2 mouse cellular contexts compared by ENCODE assay signal in genomic region chr11:17008498-17008941, GRCm38 (mm10).
TF ChIP-seq lines count a peak whose summit lies in the region.

No protein-coding gene starts in this region.

TF ChIP-seq in CH12.LX, 34 proteins besides CTCF, POLR2A, EP300 and RAD21 (continued from another document):
- TF ChIP-seq RCOR1 (conservative IDR thresholded peaks at IDR 0.05; ENCODE audit: low read depth, low read length) (peak; percentile 96), SIN3A (IDR thresholded peaks at IDR 0.05; ENCODE audit: low read length) (peak; percentile 99), MXI1 (IDR thresholded peaks at IDR 0.05; ENCODE audit: low read depth, low read length) (peak; percentile 79), ZC3H11A (IDR thresholded peaks at IDR 0.05; ENCODE audit: low read depth, low read length) (no peak; the same call in 1 of the 2 replicates), ZNF384 (IDR thresholded peaks at IDR 0.05; ENCODE audit: low read depth, low read length) (peak; percentile 97), ZKSCAN1 (IDR thresholded peaks at IDR 0.05; ENCODE audit: borderline replicate concordance, low read depth, low read length) (no peak; the same call in 1 of the 2 replicates), MAFK (IDR thresholded peaks at IDR 0.05; ENCODE audit: insufficient replicate concordance, low read length) (peak; percentile 84), IRF4 (IDR thresholded peaks at IDR 0.05; ENCODE audit: low read depth, low read length) (peak; percentile 98), ELF1 (IDR thresholded peaks at IDR 0.05; ENCODE audit: low read depth, low read length) (peak; percentile 48; the same call in 1 of the 2 replicates), ETS1 (conservative IDR thresholded peaks at IDR 0.05; ENCODE audit: low read depth, low read length) (peak; percentile 99), USF1 (IDR thresholded peaks at IDR 0.05; ENCODE audit: low read depth, low read length) (no peak), MYC (IDR thresholded peaks at IDR 0.05; ENCODE audit: low read depth, low read length) (peak; percentile 97), USF2 (conservative IDR thresholded peaks at IDR 0.05; ENCODE audit: low read depth, low read length) (no peak), ZMIZ1 (IDR thresholded peaks at IDR 0.05; ENCODE audit: low read depth, low read length) (peak; percentile 98), BHLHE40 (IDR thresholded peaks at IDR 0.05; ENCODE audit: low read depth, low read length) (peak; percentile 89), KAT2A (IDR thresholded peaks at IDR 0.05; ENCODE audit: insufficient replicate concordance, low read length) (0 out of 2 replicates have a peak, but pooled peaks have one; percentile 32), SMC3 (IDR thresholded peaks at IDR 0.05; ENCODE audit: low read depth, low read length) (peak; percentile 16; the same call in 1 of the 2 replicates), PAX5 (IDR thresholded peaks at IDR 0.05; ENCODE audit: low read length) (no peak), MEF2A (IDR thresholded peaks at IDR 0.05; ENCODE audit: borderline replicate concordance, low read depth, low read length) (peak; percentile 95), MAX (IDR thresholded peaks at IDR 0.05; ENCODE audit: low read length) (peak; percentile 87), CHD2 (IDR thresholded peaks at IDR 0.05; ENCODE audit: low read length) (peak; percentile 83), E2F4 (IDR thresholded peaks at IDR 0.05; ENCODE audit: insufficient replicate concordance, low read depth, low read length) (0 out of 2 replicates have a peak, but pooled peaks have one; percentile 27), NELFE (IDR thresholded peaks at IDR 0.05; ENCODE audit: low read depth, low read length) (peak; percentile 99), TCF12 (IDR thresholded peaks at IDR 0.05; ENCODE audit: low read depth, low read length) (peak; percentile 92), UBTF (IDR thresholded peaks at IDR 0.05; ENCODE audit: low read depth, low read length) (no peak), HCFC1 (IDR thresholded peaks at IDR 0.05; ENCODE audit: low read depth, low read length) (peak; percentile 54; the same call in 1 of the 2 replicates), CHD1 (IDR thresholded peaks at IDR 0.05; ENCODE audit: low read depth, low read length) (peak; percentile 93), TBP (conservative IDR thresholded peaks at IDR 0.05; ENCODE audit: low read depth, low read length) (peak; percentile 96), GABPA (IDR thresholded peaks at IDR 0.05; ENCODE audit: insufficient replicate concordance, low read depth, low read length) (no peak), JUND (conservative IDR thresholded peaks at IDR 0.05; ENCODE audit: low read depth, low read length) (peak; percentile 99), POLR2AphosphoS2 (IDR thresholded peaks at IDR 0.05; ENCODE audit: low read depth, low read length) (peak; percentile 93; the same call in 1 of the 2 replicates), MAZ (IDR thresholded peaks at IDR 0.05; ENCODE audit: low read depth, low read length) (peak; percentile 89)

TF ChIP-seq in myocyte, 11 proteins besides CTCF, POLR2A, EP300 and RAD21 (continued from another document):
- no peak for TF ChIP-seq MYOG (IDR thresholded peaks at IDR 0.05; ENCODE audit: control insufficient read depth in 1 of 3, insufficient read depth in 1 of 3, insufficient read length in 2 of 3, low read depth in 2 of 3)
- no peak for TF ChIP-seq USF1 (IDR thresholded peaks at IDR 0.05; ENCODE audit: low read depth)
- no peak for TF ChIP-seq REST (IDR thresholded peaks at IDR 0.05; ENCODE audit: insufficient read depth, insufficient read length)
- TF ChIP-seq TCF3 (IDR thresholded peaks at IDR 0.05; ENCODE audit: insufficient read length, low read depth) = no peak
- TF ChIP-seq MYOD1 (IDR thresholded peaks at IDR 0.05; ENCODE audit: control insufficient read depth in 1 of 3, insufficient read length in 2 of 3, low read depth in 2 of 3) = no peak
- no peak for TF ChIP-seq TCF12 (IDR thresholded peaks at IDR 0.05; ENCODE audit: insufficient read depth, poor library complexity, severe bottlenecking)
- TF ChIP-seq E2F4 (IDR thresholded peaks at IDR 0.05; ENCODE audit: insufficient read depth) = no peak
- no peak for TF ChIP-seq POLR2AphosphoS2 (IDR thresholded peaks at IDR 0.05; ENCODE audit: insufficient read length, low read depth)
- TF ChIP-seq CEBPB (IDR thresholded peaks at IDR 0.05; ENCODE audit: insufficient read depth, poor library complexity, severe bottlenecking) = no peak
